Mouse (Mus musculus): ENCODE results near the gene Gpld1.
"Not testable (repeated sequence)": the region's sequence is repeated elsewhere in the genome, so short reads cannot be mapped to it uniquely, and the experiment has no call there.

The Gpld1 gene

GRCm38 (mm10) chr13:24947158-24947557, 4.2 kb downstream of the Gpld1 start:
- no peak for DNase-seq (ENCODE audit: low spot score in 2 of 2)

- DNase-seq (ENCODE audit: low spot score in 2 of 2) = no peak
These were observed 5.9 kb downstream of the Gpld1 start for GRCm38 (mm10) chr13:24948870-24949269.

GRCm38 (mm10) chr13:24952659-24953058, 9.7 kb downstream of the Gpld1 start:
- DNase-seq (ENCODE audit: low spot score in 2 of 2) = no peak

- no peak for DNase-seq (ENCODE audit: low spot score in 2 of 2)
These were observed 12.1 kb downstream of the Gpld1 start for GRCm38 (mm10) chr13:24955091-24955490.

DNA sequence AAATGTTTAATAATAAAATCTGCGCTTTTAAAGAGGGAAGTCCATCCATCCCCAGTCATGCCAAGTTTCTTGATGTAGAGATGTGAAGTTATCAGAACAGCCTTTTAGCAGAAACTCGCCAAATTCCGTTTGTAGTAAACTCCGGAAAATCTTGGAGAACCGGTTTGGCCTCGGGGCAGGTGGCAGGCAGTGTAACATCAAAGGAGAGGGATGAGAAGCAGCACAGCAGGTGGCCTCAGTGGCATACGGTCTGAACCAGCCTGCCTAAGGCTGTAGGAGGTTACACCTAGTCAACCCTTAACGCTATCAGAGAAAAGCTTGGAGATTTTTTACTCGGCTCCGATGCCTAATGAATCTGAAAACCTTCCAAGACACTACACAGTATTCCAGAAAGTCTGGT, 12.5 kb downstream of the Gpld1 start:
- DNase-seq (ENCODE audit: low spot score in 2 of 2) = no peak

DNA sequence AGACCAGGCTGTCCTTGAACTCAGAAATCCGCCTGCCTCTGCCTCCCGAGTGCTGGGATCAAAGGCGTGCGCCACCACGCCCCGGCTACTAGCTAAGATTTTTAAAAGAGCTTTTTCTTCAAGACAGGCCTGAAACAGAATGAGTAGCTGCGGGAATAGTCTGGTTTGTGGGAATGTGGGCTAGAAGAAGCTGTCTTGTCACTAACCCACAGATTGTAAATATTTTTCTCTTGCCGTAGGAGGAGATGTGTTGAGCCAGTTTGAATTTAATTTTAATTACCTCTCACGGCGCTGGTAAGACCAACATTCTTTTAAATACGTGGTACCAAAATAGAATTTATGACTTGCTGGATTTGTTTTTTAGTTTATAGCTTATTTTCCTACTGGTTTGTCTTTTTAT, 15.7 kb downstream of the Gpld1 start:
- DNase-seq (ENCODE audit: low spot score in 2 of 2) = no peak

DNA sequence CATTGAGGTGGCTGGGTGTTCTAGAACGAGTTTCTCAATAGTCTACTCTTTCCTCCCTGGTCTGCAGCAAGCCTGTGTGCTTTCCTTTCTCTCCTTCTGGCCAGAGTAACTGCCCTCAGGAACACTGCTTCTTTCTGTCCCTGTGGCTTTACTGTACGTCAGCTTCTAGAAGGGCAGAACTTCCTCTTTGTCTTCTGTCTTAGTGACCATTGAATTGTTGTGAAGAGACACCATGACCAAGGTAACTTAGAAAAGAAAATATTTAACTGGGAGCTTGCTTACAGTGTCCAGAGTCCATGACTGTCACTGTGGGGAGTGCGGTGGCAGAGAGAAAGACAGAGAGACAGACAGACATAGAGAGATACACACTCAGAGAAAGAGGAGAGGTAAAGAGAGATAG, 17.1 kb downstream of the Gpld1 start:
- DNase-seq (ENCODE audit: low spot score in 2 of 2) = no peak

DNA sequence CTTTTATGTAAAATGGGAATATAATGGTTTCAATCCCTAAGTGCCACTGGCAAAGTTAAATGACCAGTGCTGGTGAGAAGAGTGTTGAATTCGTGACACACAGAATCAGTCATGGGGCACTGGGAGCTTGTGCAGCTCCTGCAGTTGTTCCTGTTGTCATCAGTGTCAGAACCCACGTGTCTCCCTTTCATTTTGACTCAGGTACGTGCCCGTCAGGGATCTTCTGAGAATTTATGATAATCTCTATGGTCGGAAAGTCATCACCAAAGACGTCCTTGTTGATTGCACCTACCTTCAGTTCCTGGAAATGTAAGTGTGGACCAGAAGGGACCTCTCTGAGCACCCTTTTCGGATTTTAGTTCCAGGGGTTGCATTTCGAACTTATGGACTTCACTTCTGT, 19.2 kb downstream of the Gpld1 start:
- DNase-seq (ENCODE audit: low spot score in 2 of 2) = no peak

DNA sequence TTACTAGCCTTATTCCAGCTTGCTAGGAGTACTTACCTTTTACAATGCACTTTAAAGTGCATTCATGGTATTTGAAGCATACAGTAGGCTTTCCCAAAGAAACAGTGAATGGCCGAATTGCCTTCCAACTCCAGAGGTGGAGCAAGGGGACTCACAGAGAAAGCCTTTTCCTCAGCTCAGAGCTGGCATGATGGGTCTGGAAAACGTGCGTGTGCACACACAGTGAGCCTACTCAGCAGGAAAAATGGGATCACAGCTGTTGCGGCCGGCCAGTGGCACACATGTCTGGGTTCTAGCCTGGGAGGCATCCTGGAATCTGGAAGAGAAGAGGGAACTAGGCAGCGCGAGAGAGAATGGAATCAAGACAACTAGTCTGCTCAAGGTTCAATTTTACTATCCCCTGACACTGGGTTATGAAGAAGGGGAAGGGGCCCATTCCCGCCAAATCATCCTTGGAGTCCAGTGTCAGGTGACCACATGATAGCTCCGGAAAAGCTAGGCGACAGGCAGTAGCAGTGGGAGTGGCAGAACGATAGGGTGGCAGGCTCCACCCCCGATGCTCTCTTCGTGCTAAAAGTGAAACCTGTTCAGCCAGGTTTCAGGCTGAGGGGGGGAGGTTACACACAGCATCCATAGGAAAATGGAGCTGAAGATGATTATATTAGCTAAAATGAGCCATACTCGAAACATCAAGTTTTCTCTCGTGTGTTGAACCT, 22.3 kb downstream of the Gpld1 start:
- no peak for DNase-seq (ENCODE audit: low spot score in 2 of 2)

DNA sequence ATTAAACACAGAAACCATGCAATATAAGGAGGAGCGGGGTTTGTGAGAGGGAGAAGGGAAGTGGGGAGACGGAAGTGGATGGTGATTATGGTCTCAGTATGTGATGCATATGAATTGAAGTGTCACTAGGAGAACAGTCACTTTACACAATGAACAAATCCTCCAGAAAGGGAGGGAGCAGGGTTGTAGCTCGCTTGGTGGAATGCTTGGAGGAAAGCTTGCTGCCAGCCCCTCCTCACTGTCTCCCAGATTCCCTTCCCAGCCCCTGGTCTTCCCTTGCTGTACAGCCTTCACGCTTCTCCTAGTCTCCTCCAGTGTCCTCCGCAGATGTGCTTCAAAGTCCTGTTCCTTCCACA, 22.9 kb downstream of the Gpld1 start:
- no peak for DNase-seq (ENCODE audit: low spot score in 2 of 2)

GRCm38 (mm10) chr13:24971776-24972175, 28.8 kb downstream of the Gpld1 start:
- not testable (repeated sequence) for DNase-seq (ENCODE audit: low spot score in 2 of 2)

- DNase-seq (ENCODE audit: low spot score in 2 of 2) = peak in 1 of 2 experiments; percentile 22
These were observed 33.4 kb downstream of the Gpld1 start for GRCm38 (mm10) chr13:24976384-24976783.

DNA sequence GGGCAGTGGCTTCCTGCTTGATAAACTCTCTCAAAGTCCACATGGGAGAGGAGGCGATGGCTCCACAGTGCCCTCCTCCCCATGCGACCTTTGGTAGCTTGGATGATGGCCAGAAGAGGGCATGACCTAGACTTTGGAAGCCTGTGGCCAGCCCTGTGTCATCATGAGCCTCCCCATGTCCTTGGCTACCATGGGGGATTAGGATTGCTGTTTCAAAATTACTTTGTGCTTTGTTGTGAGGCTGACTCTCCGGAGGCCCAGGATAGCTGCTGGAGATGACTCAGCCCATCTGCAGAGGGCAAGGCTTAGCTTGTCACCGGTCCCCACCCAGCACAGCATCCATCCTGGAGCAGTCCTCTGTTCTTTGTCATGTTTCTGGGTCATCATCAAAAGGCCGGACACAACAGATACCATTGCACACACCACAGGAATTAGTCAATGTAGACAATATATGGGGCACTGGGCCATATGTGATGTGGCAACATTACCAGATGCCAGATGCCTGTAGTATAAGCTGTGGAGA, 34.9 kb downstream of the Gpld1 start:
- no peak for DNase-seq (ENCODE audit: low spot score in 2 of 2)

GRCm38 (mm10) chr13:24981031-24981430, 38.1 kb downstream of the Gpld1 start:
- no peak for DNase-seq (ENCODE audit: low spot score in 2 of 2)

- DNase-seq (ENCODE audit: low spot score in 2 of 2) = peak; percentile 48 to 56
These were observed 42.5 kb downstream of the Gpld1 start for GRCm38 (mm10) chr13:24985435-24985834.

- peak in 1 of 2 experiments; percentile 54 for DNase-seq (ENCODE audit: low spot score in 2 of 2)
These were observed 45.4 kb downstream of the Gpld1 start for GRCm38 (mm10) chr13:24988391-24988790.

DNA sequence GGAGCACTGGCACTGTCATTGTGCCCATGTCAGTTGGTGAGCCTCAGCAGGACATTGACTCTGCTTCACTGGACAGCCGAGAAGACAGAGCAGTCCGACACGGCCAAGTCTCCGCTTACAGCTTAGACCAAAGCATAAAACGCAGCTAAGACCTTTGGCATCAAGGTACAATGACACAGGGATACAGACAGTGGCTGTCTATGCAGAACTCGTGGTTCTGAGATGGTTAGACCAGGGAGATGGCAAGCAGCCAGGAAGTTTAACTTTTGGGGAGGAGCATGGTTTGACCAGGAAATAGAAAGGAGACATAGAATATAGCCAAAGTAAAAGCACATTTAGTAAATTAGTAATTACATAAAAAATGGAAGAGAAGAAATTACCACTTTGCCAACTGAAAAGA, 46.1 kb downstream of the Gpld1 start:
- no peak for DNase-seq (ENCODE audit: low spot score in 2 of 2)

DNA sequence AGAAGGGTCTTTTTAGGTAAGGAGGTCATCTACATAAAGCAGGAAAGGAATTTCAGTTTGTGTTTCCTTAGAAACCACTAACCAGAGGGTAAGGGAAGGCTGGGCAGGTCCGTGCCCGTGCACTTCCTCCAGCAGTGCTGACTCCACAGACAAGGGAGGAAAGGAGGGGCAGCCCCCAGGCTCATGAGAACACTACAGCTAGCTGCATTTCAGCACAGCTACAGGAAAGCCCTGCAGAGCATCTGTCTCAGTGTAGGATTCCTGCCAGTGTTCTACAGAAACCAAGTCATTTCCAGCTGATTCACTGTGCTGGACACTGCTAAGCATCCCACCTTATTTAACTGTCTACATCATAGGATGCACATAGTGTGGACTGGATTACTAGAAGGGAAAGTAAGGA, 50.2 kb downstream of the Gpld1 start:
- no peak for DNase-seq (ENCODE audit: low spot score in 2 of 2)

DNA sequence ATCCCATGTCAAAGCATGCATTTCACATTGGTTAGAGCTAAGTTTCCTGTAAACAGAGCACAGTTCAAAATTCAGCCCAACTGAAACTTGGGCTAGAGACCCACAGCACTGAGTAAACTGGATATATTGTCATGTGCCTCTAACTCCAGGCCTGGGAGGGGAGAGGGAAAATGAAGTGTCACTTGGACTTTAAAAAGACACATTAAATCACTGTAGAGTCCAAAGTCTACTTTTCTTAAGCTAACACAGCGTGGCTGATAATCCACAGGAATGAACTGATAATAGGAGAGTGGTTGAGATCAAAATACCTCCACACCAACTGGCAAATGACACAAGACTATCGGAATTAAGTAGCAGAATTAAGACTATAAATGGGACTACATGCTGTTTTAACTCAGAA, 56.6 kb downstream of the Gpld1 start:
- DNase-seq (ENCODE audit: low spot score in 2 of 2) = no peak

DNA sequence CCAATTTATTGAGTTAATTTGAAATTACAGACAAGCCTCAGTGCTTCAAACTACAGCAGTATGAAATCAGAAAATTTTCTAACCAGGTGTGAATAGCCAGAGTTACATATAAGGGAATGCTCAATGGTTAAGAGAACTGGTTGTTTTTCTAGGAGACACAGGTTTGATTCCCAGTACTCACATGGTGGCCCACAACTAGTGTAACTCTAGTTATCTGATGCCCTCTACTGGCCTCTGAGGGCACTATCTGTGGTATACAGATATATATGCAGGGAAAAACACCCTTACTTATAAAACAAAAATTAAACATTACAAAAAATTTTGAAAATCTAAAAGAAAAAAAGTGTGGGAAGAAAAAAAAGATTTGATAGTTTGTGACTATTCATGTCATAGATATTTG, 60.0 kb downstream of the Gpld1 start:
- DNase-seq (ENCODE audit: low spot score in 2 of 2) = no peak

DNA sequence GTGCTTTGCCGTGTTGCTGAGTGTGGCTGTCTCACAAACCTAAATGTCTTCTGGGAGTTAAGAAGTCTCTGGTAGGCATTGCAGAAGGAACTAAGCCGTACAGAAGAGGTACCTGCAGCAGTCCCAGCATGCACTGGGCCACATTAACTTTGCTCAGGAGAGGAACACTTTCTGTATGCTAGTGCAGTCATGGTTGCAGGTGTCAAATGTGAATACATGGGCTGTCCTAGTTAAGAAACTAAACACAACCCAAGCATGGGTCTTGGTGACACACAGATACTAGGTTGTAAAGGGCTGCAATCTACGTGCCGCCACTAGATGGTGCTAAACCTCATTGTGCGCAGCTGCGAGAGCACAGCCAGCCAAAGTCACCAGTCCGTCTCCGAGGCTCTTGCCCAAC, 64.2 kb downstream of the Gpld1 start:
- peak in 1 of 2 experiments; percentile 41 for DNase-seq (ENCODE audit: low spot score in 2 of 2)

GRCm38 (mm10) chr13:25018316-25018715, 75.4 kb downstream of the Gpld1 start:
- no peak for DNase-seq (ENCODE audit: low spot score in 2 of 2)

- DNase-seq (ENCODE audit: low spot score in 2 of 2) = peak; percentile 49 to 85
These were observed 77.0 kb downstream of the Gpld1 start, which contains the start of gene Mrs2 for GRCm38 (mm10) chr13:25019793-25020539. Mrs2 (minus strand) TSS chr13:25020379.

Measured in left cerebral cortex, adult 9 months (tissue).